Mouse (Mus musculus) small intestine, adult 2 months (tissue): Measurements from ENCODE around the gene Gm17268.

Experiments used
- CTCF ChIP-seq: fragments of 200-500 bp; IDR thresholded peaks from 2 replicates; pipeline ENCODE4 v1.5.1; 2012; ENCODE audit warnings: low read depth, mild to moderate bottlenecking, control low read depth, inconsistent platforms, low read length, moderate library complexity, mixed read lengths; ENCODE audit not compliant: insufficient replicate concordance, insufficient read length; ENCODE audit errors: extremely low read depth
- POLR2A ChIP-seq: fragments of 200-500 bp; IDR thresholded peaks from 2 replicates; pipeline ENCODE4 v1.6.1; 2012; ENCODE audit warnings: low read depth, mild to moderate bottlenecking, control low read depth, inconsistent platforms, low read length, moderate library complexity

GRCm38 (mm10) chr11:82016181-82016780 is 22.1 kb downstream of the Gm17268 start:
- TF ChIP-seq CTCF (no peak), POLR2A (no peak)
